24 mouse cellular contexts compared by ENCODE assay signal in the genomic region with DNA sequence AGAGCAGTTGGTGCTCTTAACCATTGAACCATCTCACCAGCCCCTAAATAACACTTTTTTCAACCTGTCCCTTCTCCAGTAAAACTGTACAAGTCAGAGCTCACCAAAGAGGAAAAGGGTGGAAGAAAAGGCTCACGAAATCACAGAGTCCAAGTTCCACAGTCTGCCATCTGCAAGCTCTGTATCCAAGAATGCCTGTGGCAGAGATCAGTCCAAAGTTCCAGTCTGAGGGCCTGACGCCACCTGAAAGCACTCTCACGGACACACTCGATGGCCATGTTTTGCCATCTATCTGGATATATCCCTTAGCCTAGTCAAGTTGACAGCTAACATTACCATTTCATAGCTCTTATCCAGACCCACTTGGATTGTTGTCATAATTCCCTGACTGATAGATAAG.
"Had no signal": no experiment of that assay in that cellular context is flagged by ENCODE, and none has a peak within 500 bp of the region (broad histone marks: within the 10 kb centered on the region; RNA-seq: fewer than 3 reads in every experiment).

No protein-coding gene starts in this region.

- H3K9ac ChIP-seq: limb, embryonic 13.5 days; liver, embryonic 12.5 days; liver, embryonic 15.5 days; lung, embryonic 15.5 days; midbrain, embryonic 13.5 days; neural tube, embryonic 13.5 days had no signal

- H3K9me3 ChIP-seq: limb, embryonic 13.5 days; liver, embryonic 12.5 days; liver, embryonic 15.5 days; lung, embryonic 15.5 days; midbrain, embryonic 13.5 days; neural tube, embryonic 13.5 days had no signal

- H3K4me3 ChIP-seq: layer of hippocampus, adult 2 months; limb, embryonic 13.5 days; liver, embryonic 12.5 days; liver, embryonic 15.5 days; lung, embryonic 15.5 days; megakaryocyte, embryonic 14.5 days; midbrain, embryonic 10.5 days; midbrain, embryonic 13.5 days; myocyte; neural tube, embryonic 13.5 days had no signal

- H3K27ac ChIP-seq: layer of hippocampus, adult 2 months; liver, embryonic 12.5 days; liver, embryonic 15.5 days; midbrain, embryonic 10.5 days; midbrain, embryonic 13.5 days; neural tube, embryonic 13.5 days had no signal

- H3K36me3 ChIP-seq: limb, embryonic 13.5 days; liver, embryonic 12.5 days; liver, embryonic 15.5 days; lung, embryonic 15.5 days; midbrain, embryonic 10.5 days; midbrain, embryonic 13.5 days; neural tube, embryonic 13.5 days had no signal

- H3K4me1 ChIP-seq: liver, embryonic 12.5 days; liver, embryonic 15.5 days; midbrain, embryonic 10.5 days; midbrain, embryonic 13.5 days; neural tube, embryonic 13.5 days had no signal

- H3K4me2 ChIP-seq: liver, embryonic 12.5 days; liver, embryonic 15.5 days; lung, embryonic 15.5 days; midbrain, embryonic 13.5 days; neural tube, embryonic 13.5 days had no signal

- ATAC-seq: inflammation-experienced regulatory T-cells, adult 6 months; intestine, embryonic 16.5 days; liver, embryonic 12.5 days; midbrain, embryonic 13.5 days; midbrain, embryonic 16.5 days had no signal

- DNase-seq: left cerebral cortex, postnatal 4 days; liver; lung, adult 18-20 months; lung, postnatal 10 days; lung, postnatal 36 days; retina, postnatal 1 day; right cerebral cortex, postnatal 25 days; spleen, adult 18-20 months; thymus, adult 2 months; thymus, postnatal 14 days; thymus, postnatal 4 days had no signal

- H3K27me3 ChIP-seq: limb, embryonic 13.5 days; liver, embryonic 12.5 days; liver, embryonic 15.5 days; lung, embryonic 15.5 days; midbrain, embryonic 13.5 days; neural tube, embryonic 13.5 days had no signal
